Mouse (Mus musculus) liver, embryonic 14.5 days (tissue): ENCODE data around the gene Gm49394. TPM values are rescaled to one million over a fixed set of nuclear protein-coding genes. Genes with fewer than 3 reads are reported as not detected.

Experiments
- ATAC-seq: fragments of 200-750 bp; cut with Nextera tagmentation; 2 replicates; pipeline ENCODE4 v1.8.0; 2017; ENCODE audit warnings: moderate number of reproducible peaks, mild to moderate bottlenecking, moderate library complexity; ENCODE audit not compliant: insufficient read depth
- DNase-seq, 3 experiments: peaks; one replicate each; pipeline ENCODE4 v3.0.0-alpha.2; 2012 to 2013; ENCODE audit warnings: low read depth in 3 of 3, low spot score in 3 of 3
- H3K27ac ChIP-seq: fragments of 300-500 bp; sonication (generic); 2 replicates; pipeline ENCODE4 v1.5.1; 2014; ENCODE audit warnings: moderate library complexity, mild to moderate bottlenecking, control low read depth, inconsistent platforms
- H3K27me3 ChIP-seq: fragments of 300-500 bp; sonication (generic); 2 replicates; pipeline ENCODE4 v1.6.1; 2014; ENCODE audit warnings: mild to moderate bottlenecking, low read length, moderate library complexity; ENCODE audit not compliant: control insufficient read depth, insufficient read depth
- H3K36me3 ChIP-seq: fragments of 300-500 bp; sonication (generic); replicated peaks from 2 replicates; pipeline ENCODE4 v1.6.1; 2014; ENCODE audit warnings: low read depth; ENCODE audit not compliant: control insufficient read depth, insufficient read depth
- H3K4me1 ChIP-seq, 2 experiments: fragments of 200-500 bp in 1 of 2; fragments of 300-500 bp in 1 of 2; sonication (generic) in 1 of 2; replicated peaks; 2 replicates each; pipeline ENCODE4 v1.6.1; 2012 to 2014; ENCODE audit warnings: antibody characterized with exemption in 1 of 2, inconsistent platforms in 1 of 2, low read length in 1 of 2; ENCODE audit not compliant: control insufficient read depth in 2 of 2, insufficient read depth in 2 of 2
- H3K4me2 ChIP-seq: fragments of 300-500 bp; sonication (generic); 2 replicates; pipeline ENCODE4 v1.6.1; 2014; ENCODE audit warnings: low read depth, mild to moderate bottlenecking, control low read depth, moderate library complexity
- H3K4me3 ChIP-seq, 2 experiments: fragments of 200-500 bp in 1 of 2; fragments of 300-500 bp in 1 of 2; sonication (generic) in 1 of 2; 2 replicates each; pipeline ENCODE4 v1.5.1; 2012 to 2014; ENCODE audit warnings: low read depth in 2 of 2, low read length in 2 of 2, mild to moderate bottlenecking in 2 of 2, control low read depth in 1 of 2, inconsistent platforms in 1 of 2, moderate library complexity in 1 of 2; ENCODE audit not compliant: insufficient read depth in 1 of 2
- H3K9ac ChIP-seq: fragments of 300-500 bp; sonication (generic); replicated peaks from 2 replicates; pipeline ENCODE4 v1.6.1; 2014; ENCODE audit warnings: mild to moderate bottlenecking, control low read depth, moderate library complexity
- H3K9me3 ChIP-seq: fragments of 300-500 bp; sonication (generic); 2 replicates; pipeline ENCODE4 v1.6.1; 2016; ENCODE audit warnings: low read length, mixed read lengths; ENCODE audit not compliant: control insufficient read depth
- CTCF ChIP-seq: IDR thresholded peaks from 2 replicates; pipeline ENCODE4 v1.5.1; 2016; ENCODE audit warnings: antibody characterized with exemption, low read depth, control low read depth
- EP300 ChIP-seq: IDR thresholded peaks from 2 replicates; pipeline ENCODE4 v1.6.1; 2016; ENCODE audit warnings: antibody characterized with exemption, low read depth
- WGBS: fragments of 180-500 bp; shearing (Covaris S2); extraction: QIAGEN DNeasy Blood & Tissue Kit; methylation state at CpG from one replicate; pipeline ENCODE4 v1.1.7; 2014; ENCODE audit not compliant: insufficient replicate concordance; 5-methylcytosine and 5-hydroxymethylcytosine counted together
- polyA plus RNA-seq, 2 experiments: library from polyadenylated mRNA; depleted of rRNA in 1 of 2; stranded (reverse) in 1 of 2; unstranded in 1 of 2; fragments of >200 nt; fragmentation: Nextera tagmentation in 1 of 2; extraction: Ambion mirVana in 1 of 2; gene quantifications; 2 replicates each; pipeline versions ENCODE4 v1.2.1 to v1.2.3; 2012 to 2014

Gm49394 gene
- polyA plus RNA-seq, 2 experiments, result 0.02 TPM; not detected in 1

- no peak for ATAC-seq
- peaks cover 66% of the 10 kb centered on the region for H3K27me3 ChIP-seq
- H3K9ac ChIP-seq, result no peak overlapping the region; the same call in 1 of the 2 replicates
- WGBS, result 1% methylated on average over 53 of the region's 53 CpGs
- H3K4me2 ChIP-seq, result peak overlapping the region; percentile 38
- DNase-seq, result no peak
- no peaks in the 10 kb centered on the region for H3K36me3 ChIP-seq
- no peak overlapping the region for H3K27ac ChIP-seq
- H3K4me1 ChIP-seq, result no peaks in the 10 kb centered on the region
- H3K9me3 ChIP-seq, result no peaks in the 10 kb centered on the region
- peak overlapping the region in 1 of 2 experiments; percentile 26; a peak in 1 of 4 replicates for H3K4me3 ChIP-seq
- no peak for TF ChIP-seq EP300
- no peak for TF ChIP-seq CTCF
Measured at GRCm38 (mm10) chr7:142663931-142664421, 5.8 kb downstream of the Gm49394 start.

- peak overlapping the region; percentile 38 for H3K4me2 ChIP-seq
- no peaks in the 10 kb centered on the region for H3K36me3 ChIP-seq
- no peak overlapping the region for H3K4me3 ChIP-seq
- DNase-seq (no peak), ATAC-seq (no peak)
- H3K4me1 ChIP-seq, result no peaks in the 10 kb centered on the region
- no peak for TF ChIP-seq CTCF
- no peak for TF ChIP-seq EP300
- no peaks in the 10 kb centered on the region for H3K9me3 ChIP-seq
- H3K27me3 ChIP-seq, result peaks cover 74% of the 10 kb centered on the region
- 15% methylated on average over 5 of the region's 5 CpGs for WGBS
- H3K9ac ChIP-seq, result no peak overlapping the region
- H3K27ac ChIP-seq, result no peak overlapping the region
Measured at GRCm38 (mm10) chr7:142663151-142663550, 6.6 kb downstream of the Gm49394 start.

- H3K4me2 ChIP-seq, result peak overlapping the region; percentile 26
- TF ChIP-seq CTCF, result no peak
- TF ChIP-seq EP300, result no peak
- no peak overlapping the region; a peak in 1 of 4 replicates for H3K4me3 ChIP-seq
- H3K27me3 ChIP-seq, result peaks cover 87% of the 10 kb centered on the region
- ATAC-seq, result no peak
- no peak for DNase-seq
- no peaks in the 10 kb centered on the region for H3K9me3 ChIP-seq
- no peaks in the 10 kb centered on the region for H3K36me3 ChIP-seq
- no peaks in the 10 kb centered on the region for H3K4me1 ChIP-seq
- no peak overlapping the region for H3K9ac ChIP-seq
- H3K27ac ChIP-seq, result no peak overlapping the region
Measured at GRCm38 (mm10) chr7:142661811-142662210, 7.9 kb downstream of the Gm49394 start.

- TF ChIP-seq EP300, result no peak
- TF ChIP-seq CTCF, result no peak
- Histone ChIP-seq H3K9ac (peak overlapping the region; percentile 10; the same call in 1 of the 2 replicates), H3K36me3 (no peaks in the 10 kb centered on the region), H3K27ac (no peak overlapping the region), H3K9me3 (no peaks in the 10 kb centered on the region), H3K4me2 (peak overlapping the region; percentile 26), H3K4me3 (peak overlapping the region; percentile 35 to 41), H3K27me3 (peaks cover 95% of the 10 kb centered on the region), H3K4me1 (no peaks in the 10 kb centered on the region)
- ATAC-seq, result no peak
- DNase-seq, result no peak
- WGBS, result 2% methylated on average over 25 of the region's 25 CpGs
Measured at GRCm38 (mm10) chr7:142661046-142661445, 8.7 kb downstream of the Gm49394 start.

GRCm38 (mm10) chr7:142660651-142660945 lies 9.1 kb downstream of the Gm49394 start:
- peaks cover 99% of the 10 kb centered on the region for H3K27me3 ChIP-seq
- peak overlapping the region; percentile 21; the same call in 1 of the 2 replicates for H3K4me2 ChIP-seq
- H3K4me3 ChIP-seq, result peak overlapping the region; percentile 35 to 41
- WGBS, result 1% methylated on average over 29 of the region's 29 CpGs
- no peak for ATAC-seq
- H3K36me3 ChIP-seq, result no peaks in the 10 kb centered on the region
- DNase-seq, result no peak
- TF ChIP-seq EP300, result no peak
- no peak for TF ChIP-seq CTCF
- H3K27ac ChIP-seq, result no peak overlapping the region; the same call in 1 of the 2 replicates
- no peaks in the 10 kb centered on the region for H3K4me1 ChIP-seq
- no peaks in the 10 kb centered on the region for H3K9me3 ChIP-seq
- peak overlapping the region; percentile 10 for H3K9ac ChIP-seq
